Mouse (Mus musculus): ENCODE data around the gene Abcb10. TPM values are rescaled to one million over a fixed set of nuclear protein-coding genes. Genes with fewer than 3 reads are reported as not detected.

Gene Abcb10
- polyA plus RNA-seq, 1 experiment from 2014 or later, result 10.7 TPM

GRCm38 (mm10) chr8:123949686-123949986, 33.3 kb downstream of the Abcb10 start:
- H3K4me2 ChIP-seq (replicated peaks), result peak overlapping the region; percentile 91
- ATAC-seq (replicated peaks), result peak; percentile 39; the same call in 1 of the 2 replicates
- H3K9ac ChIP-seq (replicated peaks), result peak overlapping the region; percentile 91
- peaks cover 26% of the 10 kb centered on the region for H3K36me3 ChIP-seq
- H3K4me3 ChIP-seq, result peak overlapping the region; percentile 79
- H3K4me1 ChIP-seq, result peaks cover 17% of the 10 kb centered on the region
- H3K9me3 ChIP-seq, result no peaks in the 10 kb centered on the region
- WGBS, result 6% methylated on average over 10 of the region's 10 CpGs
- peak overlapping the region; percentile 86 for H3K27ac ChIP-seq (replicated peaks)
- no peaks in the 10 kb centered on the region for H3K27me3 ChIP-seq

- Histone ChIP-seq H3K4me2 (replicated peaks) (peak within 1 kb of the TSS; percentile 91), H3K27me3 (no peaks in the 10 kb centered on the region), H3K27ac (replicated peaks) (peak within 1 kb of the TSS; percentile 86), H3K9ac (replicated peaks) (peak within 1 kb of the TSS; percentile 91), H3K4me1 (peaks cover 17% of the 10 kb centered on the region), H3K9me3 (no peaks in the 10 kb centered on the region), H3K36me3 (peaks cover 28% of the 10 kb centered on the region), H3K4me3 (peak within 1 kb of the TSS; percentile 79)
- under 1% methylated on average over 75 of the region's 77 CpGs for WGBS
- ATAC-seq (replicated peaks), result peak; percentile 88
Measured at GRCm38 (mm10) chr8:123948942-123949685, 33.8 kb downstream of the Abcb10 start, which contains the start of gene Nup133. Nup133 (minus strand) TSS chr8:123949265.

GRCm38 (mm10) chr8:123929026-123929425, 53.9 kb downstream of the Abcb10 start:
- H3K27me3 ChIP-seq, result no peaks in the 10 kb centered on the region
- no peak overlapping the region for H3K4me2 ChIP-seq (replicated peaks)
- no peaks in the 10 kb centered on the region for H3K9me3 ChIP-seq
- no peak overlapping the region for H3K27ac ChIP-seq (replicated peaks)
- no peak overlapping the region for H3K9ac ChIP-seq (replicated peaks)
- no peak for ATAC-seq (replicated peaks)
- H3K36me3 ChIP-seq, result peaks cover 66% of the 10 kb centered on the region
- no peaks in the 10 kb centered on the region for H3K4me1 ChIP-seq
- 93% methylated on average over 7 of the region's 7 CpGs for WGBS
- H3K4me3 ChIP-seq, result no peak overlapping the region

GRCm38 (mm10) chr8:123925671-123926070, 57.3 kb downstream of the Abcb10 start:
- H3K9ac ChIP-seq (replicated peaks), result no peak overlapping the region
- H3K9me3 ChIP-seq, result no peaks in the 10 kb centered on the region
- ATAC-seq (replicated peaks), result no peak
- H3K4me3 ChIP-seq, result no peak overlapping the region
- no peak overlapping the region for H3K27ac ChIP-seq (replicated peaks)
- no peaks in the 10 kb centered on the region for H3K4me1 ChIP-seq
- WGBS, result 94% methylated on average over 3 of the region's 3 CpGs
- H3K4me2 ChIP-seq (replicated peaks), result no peak overlapping the region
- peaks cover 62% of the 10 kb centered on the region for H3K36me3 ChIP-seq
- H3K27me3 ChIP-seq, result no peaks in the 10 kb centered on the region

- no peak overlapping the region for H3K27ac ChIP-seq (replicated peaks)
- ATAC-seq (replicated peaks), result peak; percentile 60
- no peaks in the 10 kb centered on the region for H3K27me3 ChIP-seq
- H3K9ac ChIP-seq (replicated peaks), result no peak overlapping the region
- no peaks in the 10 kb centered on the region for H3K9me3 ChIP-seq
- H3K4me1 ChIP-seq, result no peaks in the 10 kb centered on the region
- no peak overlapping the region for H3K4me2 ChIP-seq (replicated peaks)
- H3K36me3 ChIP-seq, result peaks cover 63% of the 10 kb centered on the region
- WGBS, result 14% methylated on average over 2 of the region's 2 CpGs
- H3K4me3 ChIP-seq, result no peak overlapping the region
Measured at GRCm38 (mm10) chr8:123924719-123925118, 58.2 kb downstream of the Abcb10 start.

GRCm38 (mm10) chr8:123914635-123915034, 68.3 kb downstream of the Abcb10 start:
- H3K4me1 ChIP-seq, result no peaks in the 10 kb centered on the region
- no peak for ATAC-seq (replicated peaks)
- WGBS, result 97% methylated on average over 3 of the region's 3 CpGs
- H3K27ac ChIP-seq (replicated peaks), result no peak overlapping the region
- peaks cover 82% of the 10 kb centered on the region for H3K36me3 ChIP-seq
- H3K4me3 ChIP-seq, result no peak overlapping the region
- no peak overlapping the region for H3K9ac ChIP-seq (replicated peaks)
- no peaks in the 10 kb centered on the region for H3K9me3 ChIP-seq
- no peaks in the 10 kb centered on the region for H3K27me3 ChIP-seq
- no peak overlapping the region for H3K4me2 ChIP-seq (replicated peaks)

GRCm38 (mm10) chr8:123912265-123912664, 70.7 kb downstream of the Abcb10 start:
- H3K4me3 ChIP-seq, result no peak overlapping the region
- H3K9me3 ChIP-seq, result no peaks in the 10 kb centered on the region
- no peak overlapping the region for H3K4me2 ChIP-seq (replicated peaks)
- H3K4me1 ChIP-seq, result no peaks in the 10 kb centered on the region
- no peak for ATAC-seq (replicated peaks)
- no peak overlapping the region for H3K9ac ChIP-seq (replicated peaks)
- H3K36me3 ChIP-seq, result peaks cover 74% of the 10 kb centered on the region
- no peak overlapping the region for H3K27ac ChIP-seq (replicated peaks)
- H3K27me3 ChIP-seq, result no peaks in the 10 kb centered on the region
- WGBS, result 93% methylated on average over 4 of the region's 4 CpGs

- no peak for ATAC-seq (replicated peaks)
- H3K36me3 ChIP-seq, result peaks cover 68% of the 10 kb centered on the region
- 92% methylated on average over 6 of the region's 6 CpGs for WGBS
Measured at GRCm38 (mm10) chr8:123907604-123908003, 75.3 kb downstream of the Abcb10 start.

GRCm38 (mm10) chr8:123902653-123903052, 80.3 kb downstream of the Abcb10 start:
- 85% methylated on average over 7 of the region's 7 CpGs for WGBS
- ATAC-seq (replicated peaks), result no peak
- peaks cover 64% of the 10 kb centered on the region for H3K36me3 ChIP-seq

More at GRCm38 (mm10) chr8:123907604-123908003, 75.3 kb downstream of the Abcb10 start:
- Histone ChIP-seq H3K9me3 (no peaks in the 10 kb centered on the region), H3K27me3 (no peaks in the 10 kb centered on the region), H3K27ac (replicated peaks) (no peak overlapping the region), H3K4me3 (no peak overlapping the region), H3K4me1 (no peaks in the 10 kb centered on the region), H3K9ac (replicated peaks) (no peak overlapping the region), H3K4me2 (replicated peaks) (no peak overlapping the region)

More at GRCm38 (mm10) chr8:123902653-123903052, 80.3 kb downstream of the Abcb10 start:
- Histone ChIP-seq H3K4me3 (no peak overlapping the region), H3K27ac (replicated peaks) (no peak overlapping the region), H3K4me2 (replicated peaks) (no peak overlapping the region), H3K9me3 (no peaks in the 10 kb centered on the region), H3K4me1 (no peaks in the 10 kb centered on the region), H3K27me3 (no peaks in the 10 kb centered on the region), H3K9ac (replicated peaks) (no peak overlapping the region)

MicroRNA genes within 50 kb of the gene (microRNA counts, 519-probe panel; counts per million panel counts)
- 2,502 counts per million, percentile 53 among the panel's probes with 10 or more counts for microRNA mmu-miR-1967

Small RNAs within 50 kb of the gene (microRNA-seq; reads per million reads assigned to microRNA genes)
- gene Mir1967, result not detected

Other genes with a start within 250 kb of the Abcb10 start
- gene Rab4a, start 177.1 kb downstream of the Abcb10 start, polyA plus RNA-seq (2015; fragmentation: Nextera tagmentation; extraction: Ambion mirVana), result 78.2 and 78.5 TPM in 2 replicates
- gene Ccsap, start 122.9 kb downstream of the Abcb10 start, polyA plus RNA-seq (2015; fragmentation: Nextera tagmentation; extraction: Ambion mirVana), result 8.2 and 8.3 TPM in 2 replicates
- 3.8 and 7.0 TPM in 2 replicates for gene Acta1, start 88.4 kb downstream of the Abcb10 start, polyA plus RNA-seq (2015; fragmentation: Nextera tagmentation; extraction: Ambion mirVana)
- 31.9 and 33.4 TPM in 2 replicates for gene Nup133, start 33.9 kb downstream of the Abcb10 start, polyA plus RNA-seq (2015; fragmentation: Nextera tagmentation; extraction: Ambion mirVana)
- 30.5 and 31.4 TPM in 2 replicates for gene Taf5l, start 38.3 kb upstream of the Abcb10 start, polyA plus RNA-seq (2015; fragmentation: Nextera tagmentation; extraction: Ambion mirVana)
- gene Urb2, start 38.4 kb upstream of the Abcb10 start, polyA plus RNA-seq (2015; fragmentation: Nextera tagmentation; extraction: Ambion mirVana), result 3.7 and 3.8 TPM in 2 replicates
- gene Galnt2, start 248.3 kb upstream of the Abcb10 start, polyA plus RNA-seq (2015; fragmentation: Nextera tagmentation; extraction: Ambion mirVana), result 54.2 and 56.3 TPM in 2 replicates

Measured in forebrain, embryonic 15.5 days (tissue).